35 mouse cellular contexts compared by ENCODE assay signal in the genomic region with DNA sequence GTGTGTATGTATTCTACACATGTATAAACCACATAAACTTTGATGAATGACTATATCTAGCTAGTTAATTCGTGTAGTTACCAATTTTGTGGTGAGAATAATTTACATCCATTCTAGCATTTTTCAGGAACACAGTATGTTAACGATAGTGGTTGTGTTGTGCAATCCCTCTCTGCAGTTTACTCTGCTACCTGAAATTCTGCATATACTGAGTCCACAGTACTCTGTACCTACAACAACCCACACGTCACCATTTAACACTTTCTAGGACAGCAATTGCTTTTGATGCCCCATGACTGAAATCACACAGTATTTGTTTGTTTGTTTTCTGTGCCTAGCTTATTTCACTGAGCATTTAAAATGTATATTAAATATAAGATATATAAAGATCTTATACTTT.
"Had no signal": no experiment of that assay in that cellular context is flagged by ENCODE, and none has a peak within 500 bp of the region (broad histone marks: within the 10 kb centered on the region; RNA-seq: fewer than 3 reads in every experiment).

No protein-coding gene starts in this region.

- H3K4me3 ChIP-seq: heart, embryonic 10.5 days; heart, embryonic 12.5 days; heart, embryonic 13.5 days; heart, embryonic 15.5 days; hindbrain, embryonic 10.5 days; hindbrain, embryonic 12.5 days; hindbrain, embryonic 13.5 days; hindbrain, embryonic 15.5 days; intestine, embryonic 15.5 days; kidney, embryonic 15.5 days; layer of hippocampus, adult 2 months had no signal

- ATAC-seq: hindbrain, embryonic 16.5 days; hindbrain, postnatal 0 days; inflammation-experienced regulatory T-cells, adult 6 months; intestine, embryonic 15.5 days; intestine, embryonic 16.5 days; intestine, postnatal 0 days had no signal

- H3K4me2 ChIP-seq: heart, embryonic 11.5 days; heart, embryonic 12.5 days; heart, embryonic 13.5 days; heart, embryonic 15.5 days; hindbrain, embryonic 12.5 days; hindbrain, embryonic 13.5 days; hindbrain, embryonic 14.5 days; hindbrain, embryonic 15.5 days; intestine, embryonic 15.5 days; kidney, embryonic 15.5 days had no signal

- DNase-seq: heart, postnatal 10 days; heart, postnatal 14 days; heart, postnatal 36 days; heart, postnatal 4 days; kidney, adult 11 months; kidney, adult 18-20 months; kidney, adult 2 months; kidney, adult 8-10 months; kidney, adult 9 months; kidney, postnatal 10 days; kidney, postnatal 14 days; kidney, postnatal 25 days; kidney, postnatal 36 days; kidney, postnatal 4 days; layer of hippocampus, adult 9-11 months; layer of hippocampus, postnatal 36 days had no signal

- H3K36me3 ChIP-seq: heart, embryonic 10.5 days; heart, embryonic 12.5 days; heart, embryonic 13.5 days; heart, embryonic 15.5 days; hindbrain, embryonic 10.5 days; hindbrain, embryonic 12.5 days; hindbrain, embryonic 13.5 days; hindbrain, embryonic 15.5 days; intestine, embryonic 15.5 days; kidney, embryonic 15.5 days had no signal

- H3K9ac ChIP-seq: heart, embryonic 12.5 days; heart, embryonic 13.5 days; heart, embryonic 15.5 days; hindbrain, embryonic 12.5 days; hindbrain, embryonic 13.5 days; hindbrain, embryonic 14.5 days; hindbrain, embryonic 15.5 days; intestine, embryonic 15.5 days; kidney, embryonic 15.5 days had no signal

- H3K4me1 ChIP-seq: heart, embryonic 12.5 days; heart, embryonic 13.5 days; heart, embryonic 15.5 days; hindbrain, embryonic 10.5 days; hindbrain, embryonic 12.5 days; hindbrain, embryonic 13.5 days; hindbrain, embryonic 15.5 days; intestine, embryonic 15.5 days; kidney, embryonic 15.5 days had no signal

- H3K27ac ChIP-seq: heart, embryonic 10.5 days; heart, embryonic 13.5 days; heart, embryonic 15.5 days; hindbrain, embryonic 10.5 days; hindbrain, embryonic 12.5 days; hindbrain, embryonic 13.5 days; hindbrain, embryonic 14.5 days; hindbrain, embryonic 15.5 days; hindbrain, postnatal 0 days; intestine, embryonic 15.5 days; kidney, embryonic 15.5 days; kidney, postnatal 0 days; layer of hippocampus, adult 2 months had no signal

- H3K9me3 ChIP-seq: heart, embryonic 10.5 days; heart, embryonic 12.5 days; heart, embryonic 13.5 days; heart, embryonic 15.5 days; hindbrain, embryonic 10.5 days; hindbrain, embryonic 12.5 days; hindbrain, embryonic 13.5 days; hindbrain, embryonic 15.5 days; intestine, embryonic 15.5 days; kidney, embryonic 15.5 days had no signal

- H3K27me3 ChIP-seq: heart, embryonic 12.5 days; heart, embryonic 13.5 days; heart, embryonic 15.5 days; hindbrain, embryonic 12.5 days; hindbrain, embryonic 13.5 days; hindbrain, embryonic 15.5 days; intestine, embryonic 15.5 days; kidney, embryonic 15.5 days had no signal
